Mouse (Mus musculus) liver, postnatal 0 days (tissue): ENCODE data around the gene Snf8. TPM values are rescaled to one million over a fixed set of nuclear protein-coding genes. Genes with fewer than 3 reads are reported as not detected.
A peak's percentile ranks its signal among the peaks of the same experiment; 100 is the strongest.

Source experiments
- ATAC-seq: fragments of 200-750 bp; cut with Nextera tagmentation; 2 replicates; pipeline ENCODE4 v1.8.0; 2017; ENCODE audit warnings: mild to moderate bottlenecking, moderate library complexity
- DNase-seq: peaks from one replicate; pipeline ENCODE4 v3.0.0-alpha.2; 2016
- H3K27ac ChIP-seq: fragments of 300-500 bp; sonication (generic); 2 replicates; pipeline ENCODE4 v1.5.1; 2014; ENCODE audit warnings: antibody characterized with exemption, moderate library complexity, mild to moderate bottlenecking, low read depth
- H3K27me3 ChIP-seq: fragments of 300-500 bp; sonication (generic); 2 replicates; pipeline ENCODE4 v1.6.1; 2014; ENCODE audit warnings: low read length, control low read depth, mixed read lengths; ENCODE audit not compliant: insufficient read depth
- H3K36me3 ChIP-seq: fragments of 300-500 bp; sonication (generic); replicated peaks from 2 replicates; pipeline ENCODE4 v1.6.1; 2014; ENCODE audit warnings: mild to moderate bottlenecking, control low read depth, low read length, moderate library complexity, mixed read lengths; ENCODE audit not compliant: insufficient read depth
- H3K4me1 ChIP-seq: fragments of 300-500 bp; sonication (generic); 2 replicates; pipeline ENCODE4 v1.6.1; 2014; ENCODE audit warnings: antibody characterized with exemption, mild to moderate bottlenecking, control low read depth; ENCODE audit not compliant: insufficient read depth
- H3K4me2 ChIP-seq: fragments of 300-500 bp; sonication (generic); 2 replicates; pipeline ENCODE4 v1.6.1; 2014; ENCODE audit warnings: low read depth, mild to moderate bottlenecking, low read length, moderate library complexity, mixed read lengths
- H3K4me3 ChIP-seq: fragments of 300-500 bp; sonication (generic); 2 replicates; pipeline ENCODE4 v1.5.1; 2014; ENCODE audit warnings: low read depth, low read length
- H3K9ac ChIP-seq: fragments of 300-500 bp; sonication (generic); replicated peaks from 2 replicates; pipeline ENCODE4 v1.6.1; 2014; ENCODE audit warnings: mild to moderate bottlenecking, moderate library complexity
- H3K9me3 ChIP-seq: fragments of 300-500 bp; sonication (generic); 2 replicates; pipeline ENCODE4 v1.6.1; 2016; ENCODE audit warnings: mild to moderate bottlenecking, control low read depth, low read length, mixed read lengths
- CTCF ChIP-seq: sonication (generic); IDR thresholded peaks from 2 replicates; pipeline ENCODE4 v1.5.1; 2016; ENCODE audit warnings: antibody characterized with exemption, low read depth
- EP300 ChIP-seq: IDR thresholded peaks from 2 replicates; pipeline ENCODE4 v1.6.1; 2016; ENCODE audit warnings: antibody characterized with exemption, low read depth, mild to moderate bottlenecking
- WGBS: fragments of 180-500 bp; shearing (Covaris S2); extraction: QIAGEN DNeasy Blood & Tissue Kit; methylation state at CpG from one replicate; pipeline ENCODE4 v1.1.7; 2014; ENCODE audit not compliant: insufficient replicate concordance; 5-methylcytosine and 5-hydroxymethylcytosine counted together
- polyA plus RNA-seq: library from polyadenylated mRNA; unstranded; fragments of >200 nt; fragmentation: Nextera tagmentation; extraction: Ambion mirVana; gene quantifications from 2 replicates; pipeline ENCODE4 v1.2.1, GENCODE M21; 2015

Snf8 gene
- polyA plus RNA-seq, 1 experiment from 2014 or later = 46.9 TPM

GRCm38 (mm10) chr11:96092674-96093291 lies 58.1 kb downstream of the Snf8 start:
- H3K4me2 ChIP-seq = no peak overlapping the region
- H3K4me1 ChIP-seq = no peaks in the 10 kb centered on the region
- ATAC-seq = no peak
- no peaks in the 10 kb centered on the region for H3K36me3 ChIP-seq
- H3K27me3 ChIP-seq = no peaks in the 10 kb centered on the region
- H3K9me3 ChIP-seq = no peaks in the 10 kb centered on the region
- no peak for DNase-seq
- 46% methylated on average over 7 of the region's 7 CpGs for WGBS
- H3K4me3 ChIP-seq = no peak overlapping the region
- H3K27ac ChIP-seq = no peak overlapping the region
- TF ChIP-seq EP300 = no peak
- TF ChIP-seq CTCF = no peak
- H3K9ac ChIP-seq = no peak overlapping the region

DNA sequence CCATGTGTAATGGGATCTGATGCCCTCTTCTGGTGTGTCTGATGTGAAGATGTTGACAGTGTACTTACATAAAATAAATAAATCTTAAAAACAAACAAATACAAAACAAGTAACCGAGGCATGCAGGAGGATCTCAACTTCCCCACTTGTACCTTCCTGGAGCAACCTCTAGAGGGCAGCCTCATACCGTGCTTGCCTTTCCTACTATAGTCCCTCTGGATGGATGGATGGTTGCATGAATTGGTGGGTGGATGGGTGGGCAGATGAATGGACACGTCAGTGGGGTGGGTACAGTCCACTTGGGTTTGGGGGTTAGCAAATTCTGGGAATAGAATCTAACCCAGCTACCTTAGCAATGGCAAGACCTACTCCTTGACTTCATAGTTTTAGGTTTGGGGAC lies 58.7 kb downstream of the Snf8 start:
- Histone ChIP-seq H3K9ac (no peak overlapping the region), H3K4me1 (no peaks in the 10 kb centered on the region), H3K4me3 (no peak overlapping the region), H3K9me3 (no peaks in the 10 kb centered on the region), H3K27ac (no peak overlapping the region), H3K4me2 (no peak overlapping the region), H3K36me3 (no peaks in the 10 kb centered on the region), H3K27me3 (no peaks in the 10 kb centered on the region)
- ATAC-seq = no peak
- TF ChIP-seq EP300 (no peak), CTCF (peak; percentile 95)
- WGBS = 5% methylated on average over 3 of the region's 3 CpGs
- DNase-seq = peak; percentile 64

Other genes with a start within 250 kb of the Snf8 start
- 1.9 and 2.0 TPM in 2 replicates for gene Phospho1, start 210.4 kb upstream of the Snf8 start, polyA plus RNA-seq
- gene Gngt2, start 197.7 kb upstream of the Snf8 start, polyA plus RNA-seq = 30.2 and 32.2 TPM in 2 replicates
- 9.8 and 10.2 TPM in 2 replicates for gene Abi3, start 192.4 kb upstream of the Snf8 start, polyA plus RNA-seq
- 0.14 and 0.18 TPM in 2 replicates for gene B4galnt2, start 120.0 kb upstream of the Snf8 start, polyA plus RNA-seq
- 1.6 and 2.8 TPM in 2 replicates for gene Igf2bp1, start 28.9 kb upstream of the Snf8 start, polyA plus RNA-seq
- gene Gip, start 10.3 kb upstream of the Snf8 start, polyA plus RNA-seq = not detected in 2 replicates
- 11.5 and 12.3 TPM in 2 replicates for gene Ube2z, start 30.5 kb downstream of the Snf8 start, polyA plus RNA-seq
- 781 and 849 TPM in 2 replicates for gene Atp5g1, start 40.8 kb downstream of the Snf8 start, polyA plus RNA-seq
- not detected in 2 replicates for gene Calcoco2, start 77.1 kb downstream of the Snf8 start, polyA plus RNA-seq
- gene Ttll6, start 98.9 kb downstream of the Snf8 start, polyA plus RNA-seq = not detected in 2 replicates
- not detected in 2 replicates for gene Hoxb13, start 159.4 kb downstream of the Snf8 start, polyA plus RNA-seq
- not detected in 2 replicates for gene Hoxb9, start 236.6 kb downstream of the Snf8 start, polyA plus RNA-seq
- gene Hoxb8, start 247.0 kb downstream of the Snf8 start, polyA plus RNA-seq = not detected in 2 replicates